Mouse (Mus musculus) heart, adult 18-20 months (tissue): ENCODE measurements at regions not wholly inside any gene's neighbourhood (a gene's known extent, or its start where the extent isn't known, plus 50 kb on each side); places are given as distances from the start of the nearest gene placed in this dataset.
"Not testable (repeated sequence)": the region's sequence is repeated elsewhere in the genome, so short reads cannot be mapped to it uniquely, and the experiment has no call there.

Source experiments
- DNase-seq, 2 experiments: peaks; one replicate each; pipeline ENCODE4 v3.0.0; 2021 to 2022; ENCODE audit warnings: mixed read lengths in 1 of 2

GRCm38 (mm10) chr15:24348975-24349560 lies 1064.5 kb downstream of the Basp1 start:
- no peak for DNase-seq

DNA sequence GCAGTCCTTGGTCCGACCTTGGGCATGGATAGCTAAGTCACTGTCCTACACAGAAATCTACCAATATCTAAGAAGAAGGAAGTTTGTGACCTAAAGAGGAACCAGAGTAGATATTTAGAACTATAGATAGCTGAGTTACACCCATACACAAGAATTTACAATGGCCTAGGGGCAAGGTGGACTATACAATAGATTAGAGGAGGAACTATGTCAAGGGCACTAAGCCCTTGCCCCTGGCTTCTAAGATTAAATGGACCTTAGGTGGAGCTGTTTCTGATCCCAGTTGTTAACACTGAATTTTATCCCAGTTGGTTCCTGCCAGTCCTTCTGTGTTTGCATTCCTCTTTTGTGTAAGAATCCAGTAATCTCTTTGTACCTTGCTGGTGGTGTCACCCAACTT lies 1077.7 kb downstream of the Basp1 start:
- DNase-seq, result not testable (repeated sequence)

- not testable (repeated sequence) for DNase-seq
Measured at GRCm38 (mm10) chr15:24303123-24303522, 1110.4 kb downstream of the Basp1 start.

DNA sequence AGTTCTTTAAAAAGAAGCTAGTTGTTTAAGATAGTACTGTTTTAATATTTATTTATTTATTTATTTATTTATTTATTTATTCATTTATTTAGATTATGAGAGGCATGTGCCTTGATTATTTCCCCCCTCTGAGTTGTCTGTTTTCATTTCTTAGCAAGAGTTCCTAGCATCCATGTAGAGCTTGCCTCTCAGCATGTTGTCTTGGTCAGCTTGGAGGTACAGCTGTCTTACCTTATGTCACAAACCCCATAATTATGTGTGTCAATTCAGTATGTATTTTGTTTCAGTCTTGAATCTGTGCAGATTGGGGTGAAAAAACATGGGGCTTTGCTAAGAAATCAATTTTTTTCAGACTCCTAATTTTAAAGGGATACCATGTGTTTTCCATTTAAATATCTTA lies 1116.3 kb downstream of the Basp1 start:
- DNase-seq, result no peak

DNA sequence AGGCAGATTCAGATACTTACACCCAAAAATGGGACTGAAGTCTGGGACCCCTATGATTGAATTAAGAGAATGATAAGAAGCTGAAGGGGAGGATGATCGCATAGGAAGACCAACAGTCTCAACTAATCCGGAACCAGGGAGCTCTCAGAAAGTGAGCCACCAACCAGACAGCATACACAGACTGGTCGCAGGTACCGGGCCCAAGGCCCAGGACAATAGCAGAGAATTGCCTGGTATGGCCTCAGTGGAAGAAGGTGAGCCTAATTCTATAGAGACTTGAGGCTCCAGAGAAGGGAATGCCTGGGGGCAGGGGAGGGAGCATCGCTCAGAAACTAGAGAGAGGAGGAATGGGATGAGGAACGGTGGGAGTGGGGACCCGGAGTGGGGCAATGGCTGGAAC lies 1116.8 kb downstream of the Basp1 start:
- DNase-seq, result no peak

- no peak for DNase-seq
Measured at GRCm38 (mm10) chr15:24275100-24275499, 1138.5 kb downstream of the Basp1 start.

- DNase-seq, result no peak
Measured at GRCm38 (mm10) chr15:24267360-24267759, 1146.2 kb downstream of the Basp1 start.
